ENCODE assay signal across 13 mouse cellular contexts in genomic region chr2:44535760-44536159, GRCm38 (mm10).
DNase-seq lines count a peak whose midpoint lies in the region; ATAC-seq and TF ChIP-seq lines count a peak whose summit lies in the region.
"Had no signal": no experiment of that assay in that cellular context is flagged by ENCODE, and none has a peak within 500 bp of the region (broad histone marks: within the 10 kb centered on the region; RNA-seq: fewer than 3 reads in every experiment).

No protein-coding gene starts in this region.

- H3K9ac ChIP-seq in hindbrain, embryonic 15.5 days = no peak overlapping the region
- H3K9ac ChIP-seq in hindbrain, embryonic 14.5 days = no peak overlapping the region
- no peak overlapping the region for H3K9ac ChIP-seq in heart, postnatal 0 days (replicated peaks; ENCODE audit: low read depth, low read length)
- H3K9ac ChIP-seq: midbrain, embryonic 15.5 days had no signal

- no peak for DNase-seq in hindbrain, embryonic 14.5 days (ENCODE audit: low spot score)
- peak; percentile 48 for DNase-seq in ZHBTc4 (ENCODE audit: low read depth, low spot score)
- DNase-seq in cerebellum, postnatal 4 days (ENCODE audit: low spot score in 2 of 2) = peak; percentile 26 to 72
- no peak for DNase-seq in heart, postnatal 0 days (ENCODE audit: low spot score)
- DNase-seq in neural tube, embryonic 10.5 days (ENCODE audit: extremely low spot score, low spot score) = no peak
- no peak for DNase-seq in layer of hippocampus, postnatal 36 days
- DNase-seq: kidney, adult 9 months; right cerebral cortex, postnatal 14 days; thymus, postnatal 4 days had no signal

- no peak overlapping the region for H3K4me2 ChIP-seq in hindbrain, embryonic 15.5 days
- no peak overlapping the region for H3K4me2 ChIP-seq in hindbrain, embryonic 14.5 days (replicated peaks)
- 0 out of 2 replicates have a peak overlapping the region, but pooled peaks have one; percentile 4 for H3K4me2 ChIP-seq in heart, postnatal 0 days (ENCODE audit: low read depth, low read length)
- H3K4me2 ChIP-seq: midbrain, embryonic 15.5 days had no signal

- no peaks in the 10 kb centered on the region for H3K27me3 ChIP-seq in hindbrain, embryonic 15.5 days
- H3K27me3 ChIP-seq in hindbrain, embryonic 14.5 days (ENCODE audit: control insufficient read depth, insufficient read depth, low read length) = no peaks in the 10 kb centered on the region
- H3K27me3 ChIP-seq in heart, postnatal 0 days (ENCODE audit: control insufficient read depth, insufficient read depth, low read length) = no peaks in the 10 kb centered on the region
- H3K27me3 ChIP-seq: midbrain, embryonic 15.5 days had no signal

- no peak overlapping the region for H3K27ac ChIP-seq in hindbrain, embryonic 15.5 days (replicated peaks)
- no peak overlapping the region for H3K27ac ChIP-seq in hindbrain, embryonic 14.5 days
- H3K27ac ChIP-seq in heart, postnatal 0 days (ENCODE audit: low read depth) = peak overlapping the region; percentile 44; the same call in 1 of the 2 replicates
- H3K27ac ChIP-seq: layer of hippocampus, adult 2 months; midbrain, embryonic 15.5 days had no signal

- WGBS in hindbrain, embryonic 15.5 days = 84% methylated on average over 11 of the region's 11 CpGs
- 83% methylated on average over 11 of the region's 11 CpGs for whole genome bisulfite sequencing in hindbrain, embryonic 14.5 days
- 72% methylated on average over 11 of the region's 11 CpGs for WGBS in heart, postnatal 0 days

- no peaks in the 10 kb centered on the region for H3K36me3 ChIP-seq in hindbrain, embryonic 15.5 days
- no peaks in the 10 kb centered on the region for H3K36me3 ChIP-seq in hindbrain, embryonic 14.5 days (replicated peaks; ENCODE audit: control insufficient read depth, insufficient read depth)
- H3K36me3 ChIP-seq in heart, postnatal 0 days (replicated peaks; ENCODE audit: control insufficient read depth, insufficient read depth, low read length) = no peaks in the 10 kb centered on the region
- H3K36me3 ChIP-seq: midbrain, embryonic 15.5 days had no signal

- peak; percentile 54; the same call in 1 of the 2 replicates for ATAC-seq in hindbrain, embryonic 15.5 days (ENCODE audit: low FRiP score, low read depth)
- ATAC-seq in hindbrain, embryonic 14.5 days (ENCODE audit: low FRiP score) = no peak; the same call in 1 of the 2 replicates
- no peak; the same call in 1 of the 2 replicates for ATAC-seq in heart, postnatal 0 days (ENCODE audit: insufficient read depth, low read depth)
- ATAC-seq: midbrain, embryonic 15.5 days had no signal

- no peak overlapping the region for H3K4me3 ChIP-seq in hindbrain, embryonic 15.5 days
- H3K4me3 ChIP-seq in hindbrain, embryonic 14.5 days (replicated peaks; ENCODE audit: low read length) = no peak overlapping the region
- H3K4me3 ChIP-seq in heart, postnatal 0 days (ENCODE audit: low read depth, low read length) = no peak overlapping the region
- H3K4me3 ChIP-seq: erythroblast, embryonic 14.5 days; layer of hippocampus, adult 2 months; midbrain, embryonic 15.5 days had no signal

- no peak for TF ChIP-seq CTCF in heart, postnatal 0 days (IDR thresholded peaks at IDR 0.05; ENCODE audit: low read depth)

- H3K4me1 ChIP-seq in hindbrain, embryonic 15.5 days (replicated peaks) = no peaks in the 10 kb centered on the region
- no peaks in the 10 kb centered on the region for H3K4me1 ChIP-seq in hindbrain, embryonic 14.5 days (replicated peaks; ENCODE audit: control insufficient read depth, insufficient read depth, low read length)
- H3K4me1 ChIP-seq in heart, postnatal 0 days (ENCODE audit: control insufficient read depth, insufficient read depth) = 0 out of 2 replicates have a peak, but pooled peaks cover 7% of the 10 kb centered on the region
- H3K4me1 ChIP-seq: midbrain, embryonic 15.5 days had no signal

- H3K9me3 ChIP-seq in hindbrain, embryonic 15.5 days = no peaks in the 10 kb centered on the region
- H3K9me3 ChIP-seq in hindbrain, embryonic 14.5 days (ENCODE audit: control insufficient read depth, low read length) = no peaks in the 10 kb centered on the region
- H3K9me3 ChIP-seq in heart, postnatal 0 days (replicated peaks; ENCODE audit: control insufficient read depth, low read length) = no peaks in the 10 kb centered on the region
- H3K9me3 ChIP-seq: midbrain, embryonic 15.5 days had no signal

- no peak for TF ChIP-seq EP300 in heart, postnatal 0 days (IDR thresholded peaks at IDR 0.05; ENCODE audit: low read depth)

Comparison
In these comparisons a context has a peak if more than half of its experiments do, and no peak if none do; other contexts are left out.
1. DNase-seq: peak in ZHBTc4 (single experiment) and cerebellum, postnatal 4 days (2 of 2); none in hindbrain, embryonic 14.5 days (single experiment), heart, postnatal 0 days (single experiment), neural tube, embryonic 10.5 days (single experiment) and layer of hippocampus, postnatal 36 days (0 of 2).